Mouse (Mus musculus) hindbrain, embryonic 10.5 days (tissue): ENCODE results near the gene Olfr568. TPM values are rescaled to one million over a fixed set of nuclear protein-coding genes. Genes with fewer than 3 reads are reported as not detected.

ENCODE experiments used
- DNase-seq: peaks from one replicate; pipeline ENCODE4 v3.0.0-alpha.2; 2017; ENCODE audit warnings: low spot score
- H3K27ac ChIP-seq: fragments of 300-500 bp; sonication (generic); 2 replicates; pipeline ENCODE4 v1.5.1; 2016; ENCODE audit warnings: mild to moderate bottlenecking, moderate library complexity
- H3K27me3 ChIP-seq: fragments of 300-500 bp; sonication (generic); 2 replicates; pipeline ENCODE4 v1.6.1; 2016; ENCODE audit warnings: mild to moderate bottlenecking; ENCODE audit not compliant: poor library complexity, insufficient read depth, severe bottlenecking
- H3K36me3 ChIP-seq: fragments of 300-500 bp; sonication (generic); 2 replicates; pipeline ENCODE4 v1.6.1; 2016; ENCODE audit warnings: mild to moderate bottlenecking, moderate library complexity
- H3K4me1 ChIP-seq: fragments of 300-500 bp; sonication (generic); replicated peaks from 2 replicates; pipeline ENCODE4 v1.6.1; 2016; ENCODE audit warnings: mild to moderate bottlenecking
- H3K4me3 ChIP-seq: fragments of 300-500 bp; sonication (generic); 2 replicates; pipeline ENCODE4 v1.5.1; 2016; ENCODE audit warnings: mild to moderate bottlenecking, moderate library complexity
- H3K9me3 ChIP-seq: fragments of 300-500 bp; sonication (generic); 2 replicates; pipeline ENCODE4 v1.6.1; 2016; ENCODE audit warnings: mild to moderate bottlenecking, moderate library complexity
- WGBS: fragments of 180-500 bp; shearing (Covaris S2); methylation state at CpG from one replicate; pipeline ENCODE4 v1.1.7; 2016; 5-methylcytosine and 5-hydroxymethylcytosine counted together
- polyA plus RNA-seq: library from polyadenylated mRNA; unstranded; fragments of >200 nt; fragmentation: Nextera tagmentation; extraction: Ambion mirVana; gene quantifications from 2 replicates; pipeline ENCODE4 v1.2.1, GENCODE M21; 2016

Olfr568 gene
- not detected in 2 replicates for polyA plus RNA-seq

- no peaks in the 10 kb centered on the region for H3K9me3 ChIP-seq
- H3K27me3 ChIP-seq, result no peaks in the 10 kb centered on the region
- H3K36me3 ChIP-seq, result no peaks in the 10 kb centered on the region
- no peak within 1 kb of the TSS for H3K27ac ChIP-seq
- H3K4me1 ChIP-seq, result no peaks in the 10 kb centered on the region
- H3K4me3 ChIP-seq, result no peak within 1 kb of the TSS
- DNase-seq, result no peak
Observed at GRCm38 (mm10) chr7:102876822-102877221, at the start of gene Olfr568. Gene Olfr568 (plus strand): TSS chr7:102877122.

- H3K4me3 ChIP-seq, result no peak overlapping the region
- no peak for DNase-seq
- H3K36me3 ChIP-seq, result no peaks in the 10 kb centered on the region
- H3K27me3 ChIP-seq, result no peaks in the 10 kb centered on the region
- no peak overlapping the region for H3K27ac ChIP-seq
- H3K4me1 ChIP-seq, result no peaks in the 10 kb centered on the region
- H3K9me3 ChIP-seq, result no peaks in the 10 kb centered on the region
Observed at GRCm38 (mm10) chr7:102855807-102856206, 21.1 kb upstream of the Olfr568 start.

GRCm38 (mm10) chr7:102858665-102859064, 18.3 kb upstream of the Olfr568 start, which contains the start of gene Olfr566:
Gene Olfr566 (minus strand): TSS chr7:102858765.
- no peak for DNase-seq
- Histone ChIP-seq H3K4me1 (no peaks in the 10 kb centered on the region), H3K4me3 (no peak within 1 kb of the TSS), H3K27me3 (no peaks in the 10 kb centered on the region), H3K27ac (no peak within 1 kb of the TSS), H3K36me3 (no peaks in the 10 kb centered on the region), H3K9me3 (no peaks in the 10 kb centered on the region)
- 82% methylated on average over 1 of the region's 1 CpGs for WGBS

GRCm38 (mm10) chr7:102890782-102891181, 13.9 kb downstream of the Olfr568 start, which contains the start of gene Olfr569:
Gene Olfr569 (minus strand): TSS chr7:102890882.
- Histone ChIP-seq H3K4me1 (no peaks in the 10 kb centered on the region), H3K36me3 (no peaks in the 10 kb centered on the region), H3K27ac (no peak within 1 kb of the TSS), H3K27me3 (no peaks in the 10 kb centered on the region), H3K9me3 (no peaks in the 10 kb centered on the region), H3K4me3 (no peak within 1 kb of the TSS)
- DNase-seq, result no peak
- WGBS, result 70% methylated on average over 3 of the region's 3 CpGs

- Histone ChIP-seq H3K36me3 (no peaks in the 10 kb centered on the region), H3K4me3 (no peak overlapping the region), H3K4me1 (no peaks in the 10 kb centered on the region), H3K27ac (no peak overlapping the region), H3K27me3 (no peaks in the 10 kb centered on the region), H3K9me3 (no peaks in the 10 kb centered on the region)
- no peak for DNase-seq
- 65% methylated on average over 1 of the region's 1 CpGs for WGBS
Observed at GRCm38 (mm10) chr7:102915261-102915660, 38.3 kb downstream of the Olfr568 start.

- H3K4me3 ChIP-seq, result no peak overlapping the region
- WGBS, result 79% methylated on average over 5 of the region's 5 CpGs
- DNase-seq, result no peak
- no peaks in the 10 kb centered on the region for H3K36me3 ChIP-seq
- H3K27ac ChIP-seq, result no peak overlapping the region
- H3K27me3 ChIP-seq, result no peaks in the 10 kb centered on the region
- H3K9me3 ChIP-seq, result no peaks in the 10 kb centered on the region
- H3K4me1 ChIP-seq, result no peaks in the 10 kb centered on the region
Observed at GRCm38 (mm10) chr7:102916405-102916804, 39.5 kb downstream of the Olfr568 start.

- no peaks in the 10 kb centered on the region for H3K9me3 ChIP-seq
- H3K27ac ChIP-seq, result no peak within 1 kb of the TSS
- no peak within 1 kb of the TSS for H3K4me3 ChIP-seq
- no peaks in the 10 kb centered on the region for H3K4me1 ChIP-seq
- no peaks in the 10 kb centered on the region for H3K27me3 ChIP-seq
- WGBS, result 62% methylated on average over 4 of the region's 4 CpGs
- DNase-seq, result no peak
- H3K36me3 ChIP-seq, result no peaks in the 10 kb centered on the region
Observed at GRCm38 (mm10) chr7:102917032-102917875, 40.3 kb downstream of the Olfr568 start, which contains the start of gene Olfr571. Gene Olfr571 (minus strand): TSS chr7:102917536.

GRCm38 (mm10) chr7:102919632-102920031, 42.7 kb downstream of the Olfr568 start:
- Histone ChIP-seq H3K36me3 (no peaks in the 10 kb centered on the region), H3K27me3 (no peaks in the 10 kb centered on the region), H3K27ac (no peak overlapping the region), H3K9me3 (no peaks in the 10 kb centered on the region), H3K4me1 (no peaks in the 10 kb centered on the region), H3K4me3 (no peak overlapping the region)
- 18% methylated on average over 1 of the region's 1 CpGs for WGBS
- no peak for DNase-seq

- 69% methylated on average over 1 of the region's 1 CpGs for WGBS
- Histone ChIP-seq H3K9me3 (no peaks in the 10 kb centered on the region), H3K4me1 (no peaks in the 10 kb centered on the region), H3K27ac (no peak within 1 kb of the TSS), H3K4me3 (no peak within 1 kb of the TSS), H3K36me3 (no peaks in the 10 kb centered on the region), H3K27me3 (no peaks in the 10 kb centered on the region)
- no peak for DNase-seq
Observed at GRCm38 (mm10) chr7:102924109-102924508, 47.2 kb downstream of the Olfr568 start, which contains the start of gene Olfr572. Gene Olfr572 (plus strand): TSS chr7:102924409.

GRCm38 (mm10) chr7:102927105-102927504, 50.2 kb downstream of the Olfr568 start:
- Histone ChIP-seq H3K4me3 (no peak overlapping the region), H3K27ac (no peak overlapping the region)
- WGBS, result 76% methylated on average over 3 of the region's 3 CpGs

More at GRCm38 (mm10) chr7:102927105-102927504, 50.2 kb downstream of the Olfr568 start:
- DNase-seq, result no peak
- Histone ChIP-seq H3K36me3 (no peaks in the 10 kb centered on the region), H3K4me1 (no peaks in the 10 kb centered on the region), H3K9me3 (no peaks in the 10 kb centered on the region), H3K27me3 (no peaks in the 10 kb centered on the region)

Other genes starting within 250 kb of the Olfr568 start
- gene Olfr554, start 238.7 kb upstream of the Olfr568 start, polyA plus RNA-seq, result not detected in 2 replicates
- not detected in 2 replicates for gene Olfr555, start 218.3 kb upstream of the Olfr568 start, polyA plus RNA-seq
- gene Olfr556, start 212.2 kb upstream of the Olfr568 start, polyA plus RNA-seq, result not detected in 2 replicates
- 9.6 and 9.9 TPM in 2 replicates for gene Trim68, start 189.8 kb upstream of the Olfr568 start, polyA plus RNA-seq
- gene Olfr557, start 181.2 kb upstream of the Olfr568 start, polyA plus RNA-seq, result not detected in 2 replicates
- 0.06 and 0.10 TPM in 2 replicates for gene Olfr558, start 174.9 kb upstream of the Olfr568 start, polyA plus RNA-seq
- not detected in 2 replicates for gene Olfr33, start 158.1 kb upstream of the Olfr568 start, polyA plus RNA-seq
- not detected in 2 replicates for gene Olfr559, start 149.6 kb upstream of the Olfr568 start, polyA plus RNA-seq
- gene Olfr560, start 117.8 kb upstream of the Olfr568 start, polyA plus RNA-seq, result not detected in 2 replicates
- gene Olfr78, start 117.7 kb upstream of the Olfr568 start, polyA plus RNA-seq, result 0.07 TPM in 1 of 2 replicates, not detected in the other
- 0.24 TPM in 1 of 2 replicates, not detected in the other for gene Olfr561, start 105.9 kb upstream of the Olfr568 start, polyA plus RNA-seq
- gene Olfr564, start 73.6 kb upstream of the Olfr568 start, polyA plus RNA-seq, result not detected in 2 replicates
- not detected in 2 replicates for gene Olfr566, start 18.4 kb upstream of the Olfr568 start, polyA plus RNA-seq
- not detected in 2 replicates for gene Olfr569, start 13.8 kb downstream of the Olfr568 start, polyA plus RNA-seq
- not detected in 2 replicates for gene Olfr570, start 17.5 kb downstream of the Olfr568 start, polyA plus RNA-seq
- gene Olfr571, start 40.4 kb downstream of the Olfr568 start, polyA plus RNA-seq, result 0.03 TPM in 1 of 2 replicates, not detected in the other
- gene Olfr572, start 47.3 kb downstream of the Olfr568 start, polyA plus RNA-seq, result not detected in 2 replicates
- not detected in 2 replicates for gene Olfr573-ps1, start 65.5 kb downstream of the Olfr568 start, polyA plus RNA-seq
- gene Olfr574, start 71.3 kb downstream of the Olfr568 start, polyA plus RNA-seq, result not detected in 2 replicates
- not detected in 2 replicates for gene Olfr575, start 81.7 kb downstream of the Olfr568 start, polyA plus RNA-seq
- gene Olfr576, start 85.5 kb downstream of the Olfr568 start, polyA plus RNA-seq, result not detected in 2 replicates
- gene Olfr577, start 98.8 kb downstream of the Olfr568 start, polyA plus RNA-seq, result not detected in 2 replicates
- gene Olfr578, start 112.2 kb downstream of the Olfr568 start, polyA plus RNA-seq, result not detected in 2 replicates
- not detected in 2 replicates for gene Olfr582, start 160.9 kb downstream of the Olfr568 start, polyA plus RNA-seq
- gene Olfr583, start 174.2 kb downstream of the Olfr568 start, polyA plus RNA-seq, result not detected in 2 replicates
- gene Olfr584, start 204.8 kb downstream of the Olfr568 start, polyA plus RNA-seq, result not detected in 2 replicates
- not detected in 2 replicates for gene Olfr585, start 220.6 kb downstream of the Olfr568 start, polyA plus RNA-seq
- not detected in 2 replicates for gene Olfr586, start 248.5 kb downstream of the Olfr568 start, polyA plus RNA-seq